Mouse (Mus musculus) megakaryocyte, embryonic 14.5 days (primary cell): ENCODE data around the gene Kcnj9. TPM values are rescaled to one million over a fixed set of nuclear protein-coding genes. Genes with fewer than 3 reads are reported as not detected.

Experiments used
- H3K27me3 ChIP-seq: replicated peaks from 2 replicates; pipeline ENCODE3; 2012; ENCODE audit warnings: inconsistent platforms
- H3K36me3 ChIP-seq: replicated peaks from 2 replicates; pipeline ENCODE3; 2012; ENCODE audit warnings: low read length, inconsistent platforms, mixed read lengths
- H3K4me1 ChIP-seq: 2 replicates; pipeline ENCODE4 v1.6.1; 2012; ENCODE audit warnings: inconsistent platforms
- H3K4me3 ChIP-seq: replicated peaks from 2 replicates; pipeline ENCODE3; 2012; ENCODE audit warnings: moderate library complexity, mild to moderate bottlenecking, inconsistent platforms
- H3K9me3 ChIP-seq: 2 replicates; pipeline ENCODE4 v1.6.1; 2012; ENCODE audit warnings: inconsistent platforms
- FLI1 ChIP-seq: IDR thresholded peaks from 2 replicates; pipeline ENCODE4 v1.6.1; 2012; ENCODE audit warnings: low read length, inconsistent platforms, mixed read lengths
- GATA1 ChIP-seq: IDR thresholded peaks from 3 replicates; pipeline ENCODE4 v1.6.1; 2012; ENCODE audit warnings: mixed read lengths, low read length, inconsistent platforms, borderline replicate concordance
- polyA plus RNA-seq: library from polyadenylated mRNA; stranded (reverse); fragments of >175 nt; gene quantifications from 2 replicates; pipeline ENCODE4 v1.2.3, GENCODE M21; 2012; ENCODE audit warnings: low replicate concordance; ENCODE audit not compliant: insufficient read depth

Kcnj9 gene
- polyA plus RNA-seq, 1 experiment = 0.13 TPM

- no peak for TF ChIP-seq GATA1
- no peak for TF ChIP-seq FLI1
- Histone ChIP-seq H3K4me3 (peak overlapping the region; percentile 92), H3K36me3 (peaks cover 11% of the 10 kb centered on the region), H3K27me3 (peaks cover 65% of the 10 kb centered on the region), H3K4me1 (peaks cover 17% of the 10 kb centered on the region), H3K9me3 (peaks cover 4% of the 10 kb centered on the region)
Measured at GRCm38 (mm10) chr1:172325680-172326535, 3.2 kb downstream of the Kcnj9 start.

GRCm38 (mm10) chr1:172324725-172325124, 4.4 kb downstream of the Kcnj9 start:
- Histone ChIP-seq H3K4me3 (no peak overlapping the region), H3K9me3 (peaks cover 4% of the 10 kb centered on the region)
- TF ChIP-seq FLI1 (no peak), GATA1 (no peak)

DNA sequence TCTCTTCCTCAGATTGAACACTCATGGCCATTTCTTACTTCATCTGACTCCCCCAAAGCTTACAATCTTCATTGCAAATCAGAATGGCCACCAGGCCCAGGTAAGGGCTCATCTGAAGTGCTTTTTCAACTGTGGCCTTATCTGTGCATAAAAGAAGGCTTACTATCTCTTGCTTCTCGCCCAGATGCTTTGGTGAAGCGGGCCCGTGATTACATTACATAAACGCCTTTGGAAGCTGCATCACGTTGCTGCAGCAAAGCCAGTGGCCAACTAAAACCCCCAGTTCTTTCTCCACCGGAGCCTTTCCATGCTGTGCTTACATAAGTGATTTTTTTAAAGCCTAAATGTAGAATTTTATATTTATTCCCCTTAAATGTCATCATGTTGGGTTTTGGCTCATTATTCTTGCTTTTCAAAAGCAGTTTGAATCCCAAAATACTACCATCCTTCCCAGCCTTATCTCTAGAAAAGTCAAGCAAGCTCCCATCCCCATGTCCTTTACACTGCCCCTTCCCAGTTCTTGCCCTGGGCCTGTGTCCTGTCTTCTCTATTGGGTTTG, 5.2 kb downstream of the Kcnj9 start:
- Histone ChIP-seq H3K4me1 (peaks cover 14% of the 10 kb centered on the region), H3K36me3 (peaks cover 30% of the 10 kb centered on the region), H3K4me3 (no peak overlapping the region), H3K9me3 (peaks cover 4% of the 10 kb centered on the region), H3K27me3 (peaks cover 49% of the 10 kb centered on the region)
- TF ChIP-seq GATA1 (no peak), FLI1 (no peak)

More at GRCm38 (mm10) chr1:172324725-172325124, 4.4 kb downstream of the Kcnj9 start:
- H3K36me3 ChIP-seq = peaks cover 22% of the 10 kb centered on the region
- peaks cover 58% of the 10 kb centered on the region for H3K27me3 ChIP-seq
- H3K4me1 ChIP-seq = peaks cover 17% of the 10 kb centered on the region

DNA sequence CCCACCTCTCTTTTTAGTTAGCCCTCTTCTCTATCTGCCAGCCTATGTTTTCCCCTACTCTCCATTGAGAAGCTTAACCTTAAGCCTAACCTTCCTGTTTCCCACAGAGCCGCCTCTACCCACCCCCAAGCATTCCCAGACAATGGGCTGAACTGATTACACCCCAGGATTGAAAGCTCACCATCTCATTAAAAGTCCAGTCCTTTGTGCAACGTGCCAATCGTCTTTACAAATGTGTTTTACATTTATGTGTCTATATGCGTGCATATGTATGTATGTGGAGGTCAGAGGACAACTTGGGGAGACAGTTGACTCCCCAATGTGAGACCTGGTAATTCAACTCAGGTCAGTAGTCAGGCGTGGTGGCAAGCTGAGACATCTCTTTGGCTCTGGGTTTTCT, 5.8 kb downstream of the Kcnj9 start:
- H3K36me3 ChIP-seq = peaks cover 36% of the 10 kb centered on the region
- H3K27me3 ChIP-seq = peaks cover 43% of the 10 kb centered on the region
- H3K4me3 ChIP-seq = no peak overlapping the region
- TF ChIP-seq GATA1 (no peak), FLI1 (no peak)
- H3K9me3 ChIP-seq = peaks cover 4% of the 10 kb centered on the region
- peaks cover 14% of the 10 kb centered on the region for H3K4me1 ChIP-seq

DNA sequence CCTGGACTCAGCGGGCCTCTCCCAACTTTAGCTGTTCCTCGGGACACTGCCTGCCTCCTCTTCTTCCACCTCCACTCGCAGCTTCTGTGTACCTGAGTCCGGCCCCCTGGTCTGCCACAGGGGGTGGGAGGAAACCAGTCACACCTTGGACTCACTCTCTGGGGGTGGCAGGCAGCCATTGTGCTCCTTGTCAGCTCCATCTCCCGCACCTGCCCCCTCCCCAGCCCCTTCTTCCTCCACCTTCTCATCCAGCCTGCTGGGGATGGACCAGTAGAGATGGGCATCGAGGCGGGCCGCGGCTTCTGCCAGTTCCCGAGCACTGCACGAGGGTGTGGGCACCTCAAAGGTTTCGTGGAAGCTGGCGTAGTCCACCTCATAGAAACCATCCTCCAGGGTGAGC, 6.4 kb downstream of the Kcnj9 start:
- Histone ChIP-seq H3K4me3 (no peak overlapping the region), H3K9me3 (peaks cover 4% of the 10 kb centered on the region), H3K27me3 (peaks cover 38% of the 10 kb centered on the region), H3K4me1 (peaks cover 14% of the 10 kb centered on the region), H3K36me3 (peaks cover 41% of the 10 kb centered on the region)
- no peak for TF ChIP-seq FLI1
- no peak for TF ChIP-seq GATA1

DNA sequence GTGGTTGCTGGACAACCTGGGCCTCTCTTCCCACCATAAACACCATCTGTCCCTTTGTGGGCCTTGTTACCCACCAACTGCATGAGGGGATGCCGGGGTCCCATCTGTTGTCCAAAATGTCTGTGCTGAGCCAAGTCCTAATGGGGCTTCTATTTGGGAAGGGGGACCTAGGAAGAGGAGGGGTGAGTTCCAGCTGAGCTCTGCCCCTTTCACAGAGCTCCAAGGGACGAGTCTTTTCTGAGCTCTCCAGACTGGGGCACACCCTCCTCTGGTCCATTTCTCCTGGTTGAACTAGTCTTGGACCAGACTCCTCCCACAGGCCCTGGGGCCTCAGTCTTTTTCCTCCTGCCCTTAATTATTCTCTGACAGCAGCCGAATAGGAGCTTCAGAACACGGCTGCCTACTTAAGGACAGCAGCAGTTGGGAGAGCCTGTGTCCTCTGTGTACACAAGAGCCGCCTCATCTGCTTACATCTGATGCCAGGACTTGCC, 9.2 kb downstream of the Kcnj9 start:
- H3K36me3 ChIP-seq = peaks cover 59% of the 10 kb centered on the region

GRCm38 (mm10) chr1:172319346-172319745, 9.8 kb downstream of the Kcnj9 start:
- Histone ChIP-seq H3K9me3 (no peaks in the 10 kb centered on the region), H3K4me1 (peaks cover 8% of the 10 kb centered on the region; the same call in 1 of the 2 replicates), H3K27me3 (peaks cover 17% of the 10 kb centered on the region), H3K36me3 (peaks cover 59% of the 10 kb centered on the region), H3K4me3 (no peak overlapping the region)
- TF ChIP-seq GATA1 = no peak
- no peak for TF ChIP-seq FLI1

More for the DNA sequence above, 9.2 kb downstream of the Kcnj9 start:
- TF ChIP-seq FLI1 (no peak), GATA1 (no peak)
- H3K4me3 ChIP-seq = no peak overlapping the region
- peaks cover 7% of the 10 kb centered on the region; the same call in 1 of the 2 replicates for H3K4me1 ChIP-seq
- no peaks in the 10 kb centered on the region for H3K9me3 ChIP-seq
- H3K27me3 ChIP-seq = peaks cover 16% of the 10 kb centered on the region

- H3K4me3 ChIP-seq = peak overlapping the region; percentile 33
- peaks cover 15% of the 10 kb centered on the region for H3K4me1 ChIP-seq
- peaks cover 59% of the 10 kb centered on the region for H3K36me3 ChIP-seq
- peaks cover 23% of the 10 kb centered on the region for H3K27me3 ChIP-seq
- H3K9me3 ChIP-seq = no peaks in the 10 kb centered on the region
- no peak; the same call in 1 of the 2 replicates for TF ChIP-seq FLI1
- no peak for TF ChIP-seq GATA1
Measured at GRCm38 (mm10) chr1:172318424-172319035, 10.6 kb downstream of the Kcnj9 start.

- Histone ChIP-seq H3K27me3 (peaks cover 22% of the 10 kb centered on the region), H3K4me3 (no peak overlapping the region), H3K36me3 (peaks cover 58% of the 10 kb centered on the region), H3K9me3 (no peaks in the 10 kb centered on the region), H3K4me1 (peaks cover 21% of the 10 kb centered on the region)
- no peak for TF ChIP-seq GATA1
- TF ChIP-seq FLI1 = no peak
Measured at GRCm38 (mm10) chr1:172317946-172318345, 11.2 kb downstream of the Kcnj9 start.

DNA sequence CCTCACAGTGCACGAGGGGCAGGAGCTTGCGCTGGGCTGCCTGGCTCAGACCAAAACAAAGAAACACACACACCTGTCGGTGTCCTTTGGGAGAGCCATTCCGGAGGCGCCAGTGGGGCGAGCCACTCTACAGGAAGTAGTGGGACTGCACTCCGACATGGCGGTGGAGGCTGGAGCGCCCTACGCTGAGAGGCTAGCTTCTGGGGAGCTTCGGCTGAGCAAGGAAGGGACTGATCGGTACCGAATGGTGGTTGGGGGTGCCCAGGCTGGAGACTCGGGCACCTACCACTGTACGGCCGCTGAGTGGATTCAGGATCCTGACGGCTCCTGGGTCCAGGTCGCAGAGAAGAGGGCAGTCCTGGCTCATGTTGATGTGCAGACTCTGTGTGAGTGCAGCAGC, 11.7 kb downstream of the Kcnj9 start:
- Histone ChIP-seq H3K4me1 (peaks cover 26% of the 10 kb centered on the region), H3K9me3 (no peaks in the 10 kb centered on the region), H3K4me3 (no peak overlapping the region), H3K27me3 (peaks cover 17% of the 10 kb centered on the region), H3K36me3 (peaks cover 53% of the 10 kb centered on the region)
- TF ChIP-seq FLI1 = no peak
